Mouse (Mus musculus) liver, postnatal 0 days (tissue): Measurements from ENCODE around the gene Rpl10a. TPM values are rescaled to one million over a fixed set of nuclear protein-coding genes. Genes with fewer than 3 reads are reported as not detected.

ENCODE experiments used
- ATAC-seq: fragments of 200-750 bp; cut with Nextera tagmentation; 2 replicates; pipeline ENCODE4 v1.8.0; 2017; ENCODE audit warnings: mild to moderate bottlenecking, moderate library complexity
- DNase-seq: peaks from one replicate; pipeline ENCODE4 v3.0.0-alpha.2; 2016
- H3K27ac ChIP-seq: fragments of 300-500 bp; sonication (generic); 2 replicates; pipeline ENCODE4 v1.5.1; 2014; ENCODE audit warnings: antibody characterized with exemption, moderate library complexity, mild to moderate bottlenecking, low read depth
- H3K27me3 ChIP-seq: fragments of 300-500 bp; sonication (generic); 2 replicates; pipeline ENCODE4 v1.6.1; 2014; ENCODE audit warnings: low read length, control low read depth, mixed read lengths; ENCODE audit not compliant: insufficient read depth
- H3K36me3 ChIP-seq: fragments of 300-500 bp; sonication (generic); replicated peaks from 2 replicates; pipeline ENCODE4 v1.6.1; 2014; ENCODE audit warnings: mild to moderate bottlenecking, control low read depth, low read length, moderate library complexity, mixed read lengths; ENCODE audit not compliant: insufficient read depth
- H3K4me1 ChIP-seq: fragments of 300-500 bp; sonication (generic); 2 replicates; pipeline ENCODE4 v1.6.1; 2014; ENCODE audit warnings: antibody characterized with exemption, mild to moderate bottlenecking, control low read depth; ENCODE audit not compliant: insufficient read depth
- H3K4me2 ChIP-seq: fragments of 300-500 bp; sonication (generic); 2 replicates; pipeline ENCODE4 v1.6.1; 2014; ENCODE audit warnings: low read depth, mild to moderate bottlenecking, low read length, moderate library complexity, mixed read lengths
- H3K4me3 ChIP-seq: fragments of 300-500 bp; sonication (generic); 2 replicates; pipeline ENCODE4 v1.5.1; 2014; ENCODE audit warnings: low read depth, low read length
- H3K9ac ChIP-seq: fragments of 300-500 bp; sonication (generic); replicated peaks from 2 replicates; pipeline ENCODE4 v1.6.1; 2014; ENCODE audit warnings: mild to moderate bottlenecking, moderate library complexity
- H3K9me3 ChIP-seq: fragments of 300-500 bp; sonication (generic); 2 replicates; pipeline ENCODE4 v1.6.1; 2016; ENCODE audit warnings: mild to moderate bottlenecking, control low read depth, low read length, mixed read lengths
- CTCF ChIP-seq: sonication (generic); IDR thresholded peaks from 2 replicates; pipeline ENCODE4 v1.5.1; 2016; ENCODE audit warnings: antibody characterized with exemption, low read depth
- EP300 ChIP-seq: IDR thresholded peaks from 2 replicates; pipeline ENCODE4 v1.6.1; 2016; ENCODE audit warnings: antibody characterized with exemption, low read depth, mild to moderate bottlenecking
- WGBS: fragments of 180-500 bp; shearing (Covaris S2); extraction: QIAGEN DNeasy Blood & Tissue Kit; methylation state at CpG from one replicate; pipeline ENCODE4 v1.1.7; 2014; ENCODE audit not compliant: insufficient replicate concordance; 5-methylcytosine and 5-hydroxymethylcytosine counted together
- polyA plus RNA-seq: library from polyadenylated mRNA; unstranded; fragments of >200 nt; fragmentation: Nextera tagmentation; extraction: Ambion mirVana; gene quantifications from 2 replicates; pipeline ENCODE4 v1.2.1, GENCODE M21; 2015

Gene Rpl10a
- polyA plus RNA-seq, 1 experiment from 2014 or later: 296 TPM

DNA sequence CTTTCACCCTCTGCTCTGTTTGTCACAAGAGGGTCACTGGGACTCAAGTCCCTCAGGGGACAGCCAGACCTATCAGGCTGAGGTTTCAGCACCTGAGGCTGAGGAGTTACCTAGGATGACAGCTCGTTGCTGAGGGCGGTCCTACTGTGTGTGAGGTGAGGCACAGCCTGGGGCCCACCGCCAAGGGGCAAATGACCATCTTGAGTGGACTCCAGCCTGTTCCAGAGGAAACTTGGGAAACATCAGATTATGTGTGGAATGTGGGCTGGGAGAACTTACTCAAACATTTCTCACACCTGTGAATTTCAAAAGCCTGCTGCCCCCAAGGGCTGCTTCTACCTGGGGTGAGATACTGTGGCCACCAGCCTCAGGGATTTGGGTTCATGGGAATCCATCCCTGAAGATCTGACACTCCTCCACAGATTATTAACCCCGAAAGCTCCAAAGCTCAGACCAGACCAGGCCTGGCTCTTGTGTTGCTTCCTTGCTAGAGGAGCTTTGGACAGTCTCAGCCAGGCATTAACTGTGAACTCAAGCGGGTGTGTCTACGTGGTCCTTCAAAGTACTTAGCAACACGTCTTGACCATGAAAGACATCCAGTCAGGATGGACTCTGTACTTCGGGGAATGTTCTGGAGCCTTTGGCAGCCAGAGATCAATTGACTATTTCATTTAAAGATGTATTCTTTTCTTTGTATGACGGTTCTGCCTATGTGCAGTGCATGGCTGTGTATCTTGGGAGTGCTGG, 32.4 kb downstream of the Rpl10a start:
- Histone ChIP-seq H3K4me3 (no peak overlapping the region), H3K36me3 (no peaks in the 10 kb centered on the region), H3K27me3 (peaks cover 55% of the 10 kb centered on the region), H3K9ac (no peak overlapping the region), H3K27ac (no peak overlapping the region), H3K9me3 (no peaks in the 10 kb centered on the region), H3K4me1 (peaks cover 5% of the 10 kb centered on the region; the same call in 1 of the 2 replicates), H3K4me2 (no peak overlapping the region)
- no peak for TF ChIP-seq CTCF
- no peak for TF ChIP-seq EP300
- 67% methylated on average over 9 of the region's 9 CpGs for WGBS
- no peak for DNase-seq
- no peak for ATAC-seq

DNA sequence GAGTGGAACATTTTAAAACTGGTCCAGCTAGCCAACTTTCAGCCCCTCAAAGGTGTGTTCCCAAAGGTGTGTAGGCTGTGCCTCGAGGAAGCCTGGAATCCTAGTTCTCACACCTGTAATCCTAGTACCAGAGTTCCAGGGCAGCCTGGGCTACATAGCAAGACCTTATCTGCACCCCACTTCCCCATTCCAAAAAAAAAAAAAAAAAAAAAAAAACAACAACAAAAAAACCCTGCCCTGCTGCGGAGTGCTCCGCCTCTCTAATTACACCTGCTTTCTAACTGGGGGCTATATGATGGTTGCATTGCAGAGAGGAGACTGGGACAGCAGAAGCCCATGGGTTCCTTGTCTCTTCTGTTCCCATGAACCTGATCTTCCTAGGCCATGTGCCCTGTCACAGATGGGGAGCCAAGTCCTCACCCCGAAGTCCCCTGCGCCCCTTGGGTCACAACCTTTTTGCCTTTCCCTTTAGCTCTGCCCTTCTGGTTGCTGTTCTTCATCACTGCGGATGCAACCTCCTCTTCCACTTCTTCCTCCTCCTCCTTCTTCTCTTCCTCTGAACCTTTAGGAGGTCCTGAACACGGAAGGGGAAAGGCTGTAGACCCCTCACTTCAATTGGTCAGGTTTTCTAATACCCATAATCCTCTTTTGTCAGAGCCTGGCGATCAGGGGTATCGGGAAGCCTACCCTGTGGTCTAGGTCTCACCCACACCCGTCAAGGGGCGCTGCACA, 33.8 kb downstream of the Rpl10a start:
- no peak overlapping the region for H3K4me3 ChIP-seq
- H3K4me2 ChIP-seq: peak overlapping the region; percentile 29; the same call in 1 of the 2 replicates

GRCm38 (mm10) chr17:28362653-28363292, 34.5 kb downstream of the Rpl10a start:
- no peak for DNase-seq
- H3K27me3 ChIP-seq: peaks cover 64% of the 10 kb centered on the region
- 0 out of 2 replicates have a peak overlapping the region, but pooled peaks have one; percentile 24 for H3K4me3 ChIP-seq
- no peaks in the 10 kb centered on the region for H3K9me3 ChIP-seq
- peak overlapping the region; percentile 29; the same call in 1 of the 2 replicates for H3K4me2 ChIP-seq
- no peak overlapping the region for H3K9ac ChIP-seq
- peaks cover 5% of the 10 kb centered on the region; the same call in 1 of the 2 replicates for H3K4me1 ChIP-seq
- TF ChIP-seq EP300 (no peak), CTCF (no peak)
- no peaks in the 10 kb centered on the region for H3K36me3 ChIP-seq
- H3K27ac ChIP-seq: no peak overlapping the region
- 2% methylated on average over 25 of the region's 25 CpGs for WGBS
- no peak for ATAC-seq

More for the DNA sequence above, 33.8 kb downstream of the Rpl10a start:
- Histone ChIP-seq H3K36me3 (no peaks in the 10 kb centered on the region), H3K9ac (no peak overlapping the region), H3K9me3 (no peaks in the 10 kb centered on the region), H3K27me3 (peaks cover 60% of the 10 kb centered on the region), H3K27ac (no peak overlapping the region), H3K4me1 (peaks cover 5% of the 10 kb centered on the region; the same call in 1 of the 2 replicates)
- TF ChIP-seq CTCF (no peak), EP300 (no peak)
- WGBS: 32% methylated on average over 11 of the region's 11 CpGs
- DNase-seq (no peak), ATAC-seq (no peak)

DNA sequence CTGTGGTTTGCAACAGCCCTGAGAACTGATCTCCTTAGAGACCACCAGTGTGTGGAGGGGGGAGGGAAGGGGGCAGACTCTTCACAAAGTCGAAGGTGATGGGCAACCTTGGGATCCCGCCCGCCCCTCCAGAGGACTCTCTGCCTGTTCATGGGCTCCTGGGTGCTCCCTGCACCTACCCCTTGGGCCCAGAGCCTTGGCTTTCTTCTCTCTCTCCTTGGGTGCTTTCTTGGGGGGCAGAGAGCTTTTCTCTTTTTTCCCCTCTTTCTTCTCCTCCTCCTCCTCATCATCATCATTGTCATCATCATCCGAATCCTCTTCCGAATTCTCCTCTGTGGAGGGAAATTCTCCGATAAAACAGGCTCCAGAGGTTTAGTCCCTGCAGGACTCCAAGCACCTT, 35.2 kb downstream of the Rpl10a start:
- ATAC-seq: no peak
- H3K27me3 ChIP-seq: peaks cover 59% of the 10 kb centered on the region
- TF ChIP-seq EP300 (no peak), CTCF (no peak)
- 19% methylated on average over 6 of the region's 6 CpGs for WGBS
- no peak overlapping the region for H3K4me3 ChIP-seq
- no peak overlapping the region for H3K27ac ChIP-seq
- H3K9ac ChIP-seq: no peak overlapping the region
- H3K9me3 ChIP-seq: no peaks in the 10 kb centered on the region
- H3K4me1 ChIP-seq: peaks cover 5% of the 10 kb centered on the region; the same call in 1 of the 2 replicates
- H3K36me3 ChIP-seq: no peaks in the 10 kb centered on the region
- DNase-seq: no peak
- H3K4me2 ChIP-seq: no peak overlapping the region

DNA sequence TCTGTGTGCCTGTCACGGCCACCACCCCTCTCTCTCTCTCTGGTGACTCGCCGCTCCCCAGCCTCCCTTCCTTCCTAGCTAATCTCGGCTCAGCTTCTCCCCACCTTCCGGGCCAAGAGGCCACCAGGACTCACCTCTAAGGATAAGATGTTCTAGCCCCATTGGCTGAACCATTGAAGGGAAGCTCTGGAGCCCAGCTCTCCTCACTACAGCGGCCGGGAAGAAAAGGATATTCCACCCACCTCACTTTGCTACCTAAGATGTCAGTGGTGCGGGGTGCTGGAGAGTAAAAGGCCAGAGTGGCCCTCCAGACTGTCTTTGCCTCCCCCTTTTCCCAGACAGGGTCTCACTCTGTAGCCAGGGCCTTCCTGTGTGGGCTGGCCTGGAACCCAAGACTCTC, 36.9 kb downstream of the Rpl10a start, which contains the start of gene Tulp1:
TSS of gene Tulp1 (minus strand) at position 101 of the 400 bp plus-strand sequence.
- no peaks in the 10 kb centered on the region for H3K9me3 ChIP-seq
- H3K4me3 ChIP-seq: no peak within 1 kb of the TSS
- peaks cover 52% of the 10 kb centered on the region for H3K27me3 ChIP-seq
- H3K27ac ChIP-seq: no peak within 1 kb of the TSS
- ATAC-seq (no peak), DNase-seq (no peak)
- WGBS: 48% methylated on average over 7 of the region's 8 CpGs
- no peak within 1 kb of the TSS for H3K9ac ChIP-seq
- peaks cover 5% of the 10 kb centered on the region; the same call in 1 of the 2 replicates for H3K4me1 ChIP-seq
- TF ChIP-seq EP300 (no peak), CTCF (no peak)
- H3K4me2 ChIP-seq: no peak within 1 kb of the TSS
- no peaks in the 10 kb centered on the region for H3K36me3 ChIP-seq

DNA sequence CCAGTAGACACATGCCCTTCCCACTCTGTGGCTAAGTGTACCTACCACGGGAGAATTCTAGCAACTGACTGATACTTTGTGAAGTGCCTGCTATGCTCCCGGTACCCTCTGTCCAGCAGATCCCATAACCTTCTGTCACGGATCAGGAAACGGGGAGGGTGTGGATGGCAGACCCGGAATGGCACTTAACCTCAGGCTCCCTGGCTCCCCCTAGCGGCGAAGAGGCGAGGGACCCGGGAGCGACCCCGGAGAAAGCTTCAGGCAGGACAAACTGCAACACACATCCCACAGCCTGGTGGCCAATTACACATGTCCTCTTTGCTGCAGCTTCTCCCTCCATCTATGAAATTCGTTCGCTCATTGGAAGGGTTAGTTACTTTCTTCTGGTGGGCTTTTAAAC, 40.2 kb downstream of the Rpl10a start:
- DNase-seq (peak; percentile 86), ATAC-seq (peak; percentile 59; the same call in 1 of the 2 replicates)
- H3K9ac ChIP-seq: no peak overlapping the region
- no peak overlapping the region for H3K4me2 ChIP-seq
- H3K9me3 ChIP-seq: no peaks in the 10 kb centered on the region
- peaks cover 33% of the 10 kb centered on the region for H3K27me3 ChIP-seq
- WGBS: 2% methylated on average over 13 of the region's 13 CpGs
- H3K4me1 ChIP-seq: 0 out of 2 replicates have a peak, but pooled peaks cover 3% of the 10 kb centered on the region
- H3K27ac ChIP-seq: no peak overlapping the region
- no peaks in the 10 kb centered on the region for H3K36me3 ChIP-seq
- TF ChIP-seq EP300: no peak
- peak; percentile 93 for TF ChIP-seq CTCF
- H3K4me3 ChIP-seq: no peak overlapping the region
